Mouse (Mus musculus): ENCODE results near the gene Gpr137c. TPM values are rescaled to one million over a fixed set of nuclear protein-coding genes. Genes with fewer than 3 reads are reported as not detected.

Gpr137c gene
- polyA plus RNA-seq, 1 experiment = 3.8 TPM

DNA sequence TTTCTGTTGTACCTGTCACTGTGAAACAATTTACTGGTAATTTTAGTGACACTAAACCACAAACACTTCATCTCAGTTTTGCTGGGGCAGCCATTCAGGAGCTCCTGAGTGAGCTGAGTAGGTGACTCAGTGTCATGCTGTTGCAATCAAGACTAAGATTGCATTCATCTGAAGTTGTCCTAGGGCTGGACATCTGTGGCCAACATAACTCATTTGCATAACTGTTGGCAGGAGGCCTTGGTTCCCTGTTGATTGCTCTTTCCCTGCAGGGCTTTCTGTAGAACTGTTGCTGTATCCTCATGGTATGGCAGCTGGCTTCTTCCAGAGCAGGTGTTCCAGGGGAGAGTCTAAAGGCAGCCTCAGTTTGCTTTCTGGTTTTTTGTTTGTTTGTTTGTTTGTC lies 106.0 kb downstream of the Gpr137c start:
- peak; percentile 18 for DNase-seq
- H3K4me3 ChIP-seq (replicated peaks; ENCODE audit: extremely low read depth, low read depth, low read length) = no peak overlapping the region
- TF ChIP-seq POLR2A (IDR thresholded peaks at IDR 0.05; ENCODE audit: borderline replicate concordance, extremely low read depth, low read depth, low read length) (no peak), CTCF (IDR thresholded peaks at IDR 0.05; ENCODE audit: insufficient read depth, low read length) (no peak)

DNA sequence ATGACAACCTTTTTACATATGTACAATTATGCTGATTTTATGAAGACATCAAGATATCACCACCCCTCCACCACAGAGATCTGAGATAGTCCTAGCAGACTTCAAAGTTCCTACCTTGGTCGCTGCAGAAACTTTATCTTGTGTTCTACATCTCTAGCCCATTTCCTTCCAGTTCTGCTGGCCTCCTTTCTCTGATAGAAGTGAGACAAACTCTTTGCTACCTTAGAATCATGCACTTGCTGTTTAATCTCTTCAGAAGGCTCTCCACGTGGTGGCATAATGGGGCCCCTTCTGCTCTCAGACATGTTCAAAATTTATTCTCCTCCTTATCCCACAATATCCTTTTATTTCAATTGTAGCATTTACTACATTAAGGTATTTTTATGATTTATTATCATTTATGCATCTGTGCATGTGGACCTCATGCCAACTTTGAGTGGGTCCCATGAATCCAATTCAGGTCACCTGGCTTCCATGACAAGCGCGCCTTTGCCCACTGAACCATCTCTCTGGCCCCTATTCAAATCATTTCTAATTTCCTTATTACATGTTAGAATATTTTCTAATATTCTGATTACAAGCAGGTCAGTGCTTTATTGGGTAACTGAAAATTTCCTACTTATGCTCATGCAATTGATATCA lies 108.7 kb downstream of the Gpr137c start:
- WGBS = 83% methylated on average over 4 of the region's 4 CpGs
- Histone ChIP-seq H3K4me3 (replicated peaks; ENCODE audit: extremely low read depth, low read depth, low read length) (no peak overlapping the region), H3K4me1 (ENCODE audit: control insufficient read depth, insufficient read depth, low read length) (no peaks in the 10 kb centered on the region; the same call in 1 of the 2 replicates)
- DNase-seq = no peak
- TF ChIP-seq POLR2A (IDR thresholded peaks at IDR 0.05; ENCODE audit: borderline replicate concordance, extremely low read depth, low read depth, low read length) (no peak), CTCF (IDR thresholded peaks at IDR 0.05; ENCODE audit: insufficient read depth, low read length) (no peak)

More for the DNA sequence above, 106.0 kb downstream of the Gpr137c start:
- no peaks in the 10 kb centered on the region; the same call in 1 of the 2 replicates for H3K4me1 ChIP-seq (ENCODE audit: control insufficient read depth, insufficient read depth, low read length)

- H3K4me3 ChIP-seq (replicated peaks; ENCODE audit: extremely low read depth, low read depth, low read length) = peak overlapping the region; percentile 41
- 12% methylated on average over 8 of the region's 8 CpGs for WGBS
- H3K4me1 ChIP-seq (ENCODE audit: control insufficient read depth, insufficient read depth, low read length) = no peaks in the 10 kb centered on the region; the same call in 1 of the 2 replicates
- TF ChIP-seq POLR2A (IDR thresholded peaks at IDR 0.05; ENCODE audit: borderline replicate concordance, extremely low read depth, low read depth, low read length) (no peak), CTCF (IDR thresholded peaks at IDR 0.05; ENCODE audit: insufficient read depth, low read length) (no peak)
- no peak for DNase-seq
Observed at GRCm38 (mm10) chr14:45329018-45329588, 109.6 kb downstream of the Gpr137c start.

GRCm38 (mm10) chr14:45329589-45330181 lies 110.2 kb downstream of the Gpr137c start, which contains the start of gene Psmc6:
Gene Psmc6, plus strand, starts transcription at chr14:45329788.
- no peaks in the 10 kb centered on the region; the same call in 1 of the 2 replicates for H3K4me1 ChIP-seq (ENCODE audit: control insufficient read depth, insufficient read depth, low read length)
- TF ChIP-seq CTCF (IDR thresholded peaks at IDR 0.05; ENCODE audit: insufficient read depth, low read length) = peak; percentile 97
- TF ChIP-seq POLR2A (IDR thresholded peaks at IDR 0.05; ENCODE audit: borderline replicate concordance, extremely low read depth, low read depth, low read length) = peak; percentile 78; the same call in 1 of the 2 replicates
- DNase-seq = peak; percentile 85
- under 1% methylated on average over 42 of the region's 44 CpGs for WGBS
- H3K4me3 ChIP-seq (replicated peaks; ENCODE audit: extremely low read depth, low read depth, low read length) = peak within 1 kb of the TSS; percentile 100

Other genes with a start within 250 kb of the Gpr137c start
- gene Ptger2, start 231.5 kb upstream of the Gpr137c start, polyA plus RNA-seq (2012; rRNA removed) = 6.8 and 7.1 TPM in 2 replicates
- gene Txndc16, start 611 bp downstream of the Gpr137c start, polyA plus RNA-seq (2012; rRNA removed) = 6.4 and 7.4 TPM in 2 replicates
- gene Ero1l, start 99.1 kb downstream of the Gpr137c start, polyA plus RNA-seq (2012; rRNA removed) = 7.1 and 11.0 TPM in 2 replicates
- gene Psmc6, start 110.1 kb downstream of the Gpr137c start, polyA plus RNA-seq (2012; rRNA removed) = 15.1 and 34.2 TPM in 2 replicates
- 6.4 and 26.5 TPM in 2 replicates for gene Styx, start 131.4 kb downstream of the Gpr137c start, polyA plus RNA-seq (2012; rRNA removed)
- 3.2 and 3.7 TPM in 2 replicates for gene Gnpnat1, start 185.2 kb downstream of the Gpr137c start, polyA plus RNA-seq (2012; rRNA removed)

All from lung, adult 2 months (tissue).